Comparison of ENCODE assay signal across 7 mouse cellular contexts in the genomic region with DNA sequence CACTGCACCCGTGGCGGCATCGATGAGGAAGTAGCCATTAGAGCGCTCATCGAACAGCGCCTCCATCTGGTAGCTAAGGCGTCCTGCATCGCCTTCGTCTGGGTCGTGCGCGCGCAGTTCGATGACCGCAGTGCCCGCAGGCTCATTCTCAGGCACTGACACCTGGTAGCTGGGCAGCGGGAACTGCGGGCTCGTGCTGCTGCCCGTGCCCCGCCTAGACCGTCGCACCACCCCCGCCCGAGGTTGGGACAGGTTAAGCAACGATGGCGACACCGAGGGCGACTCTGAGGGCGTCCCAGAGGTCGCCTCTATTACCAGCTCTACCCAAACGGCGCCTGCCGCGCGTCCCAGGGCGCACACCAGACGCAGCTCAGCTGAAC. TPM values are rescaled to one million over a fixed set of nuclear protein-coding genes. Genes with fewer than 3 reads are reported as not detected.
A peak's percentile ranks its signal among the peaks of the same experiment; 100 is the strongest.
DNase-seq lines count a peak whose midpoint lies in the region; ATAC-seq lines count a peak whose summit lies in the region.

No protein-coding gene starts in this region.

- H3K4me1 ChIP-seq in forebrain, embryonic 13.5 days, result peaks cover 58% of the 10 kb centered on the region
- peaks cover 59% of the 10 kb centered on the region for H3K4me1 ChIP-seq in kidney, embryonic 15.5 days
- peaks cover 26% of the 10 kb centered on the region for H3K4me1 ChIP-seq in stomach, embryonic 15.5 days

- WGBS in forebrain, embryonic 13.5 days, result 2% methylated on average over 38 of the region's 38 CpGs
- 2% methylated on average over 38 of the region's 38 CpGs for WGBS in kidney, embryonic 15.5 days
- WGBS in stomach, embryonic 15.5 days, result 1% methylated on average over 38 of the region's 38 CpGs

- H3K27me3 ChIP-seq in forebrain, embryonic 13.5 days, result peaks cover 16% of the 10 kb centered on the region
- peaks cover 31% of the 10 kb centered on the region for H3K27me3 ChIP-seq in kidney, embryonic 15.5 days
- peaks cover 28% of the 10 kb centered on the region for H3K27me3 ChIP-seq in stomach, embryonic 15.5 days (replicated peaks)

- peak overlapping the region; percentile 80 for H3K9ac ChIP-seq in forebrain, embryonic 13.5 days
- peak overlapping the region; percentile 77 for H3K9ac ChIP-seq in kidney, embryonic 15.5 days
- peak overlapping the region; percentile 58; the same call in 1 of the 2 replicates for H3K9ac ChIP-seq in stomach, embryonic 15.5 days

- 0 out of 2 replicates have a peak, but pooled peaks have one; percentile 3 for ATAC-seq in forebrain, embryonic 13.5 days
- no peak for ATAC-seq in kidney, embryonic 15.5 days (replicated peaks; ENCODE audit: low FRiP score)
- no peak for ATAC-seq in stomach, embryonic 15.5 days (ENCODE audit: insufficient read depth, low FRiP score, low read depth)

- peaks cover 24% of the 10 kb centered on the region for H3K9me3 ChIP-seq in forebrain, embryonic 13.5 days (replicated peaks)
- peaks cover 7% of the 10 kb centered on the region for H3K9me3 ChIP-seq in kidney, embryonic 15.5 days (replicated peaks)
- H3K9me3 ChIP-seq in stomach, embryonic 15.5 days, result no peaks in the 10 kb centered on the region

- peak overlapping the region; percentile 82 for H3K4me2 ChIP-seq in forebrain, embryonic 13.5 days
- H3K4me2 ChIP-seq in kidney, embryonic 15.5 days, result peak overlapping the region; percentile 91
- H3K4me2 ChIP-seq in stomach, embryonic 15.5 days, result peak overlapping the region; percentile 89

- H3K36me3 ChIP-seq in forebrain, embryonic 13.5 days (ENCODE audit: poor library complexity, severe bottlenecking), result peaks cover 45% of the 10 kb centered on the region
- H3K36me3 ChIP-seq in kidney, embryonic 15.5 days, result peaks cover 21% of the 10 kb centered on the region
- peaks cover 13% of the 10 kb centered on the region for H3K36me3 ChIP-seq in stomach, embryonic 15.5 days

- peak; percentile 30 for DNase-seq in thymus, postnatal 25 days
- DNase-seq in thymus, postnatal 14 days, result no peak
- peak; percentile 41 for DNase-seq in lung, postnatal 25 days (ENCODE audit: low spot score)
- DNase-seq in spleen, postnatal 4 days (ENCODE audit: low spot score in 2 of 2), result no peak

- peak overlapping the region; percentile 74 for H3K4me3 ChIP-seq in forebrain, embryonic 13.5 days
- H3K4me3 ChIP-seq in kidney, embryonic 15.5 days (replicated peaks), result peak overlapping the region; percentile 72
- peak overlapping the region; percentile 58 for H3K4me3 ChIP-seq in stomach, embryonic 15.5 days (replicated peaks)

- peak overlapping the region; percentile 86 for H3K27ac ChIP-seq in forebrain, embryonic 13.5 days
- peak overlapping the region; percentile 93; the same call in 1 of the 2 replicates for H3K27ac ChIP-seq in kidney, embryonic 15.5 days
- peak overlapping the region; percentile 83; the same call in 1 of the 2 replicates for H3K27ac ChIP-seq in stomach, embryonic 15.5 days

RNA-seq across cellular contexts. Expression of a gene that starts 0.8 kb away (rescaled TPM):
- 6.6 and 7.1 TPM in 2 replicates for polyA plus RNA-seq in forebrain, embryonic 13.5 days (2015; fragmentation: Nextera tagmentation; extraction: Ambion mirVana)
- polyA plus RNA-seq in kidney, embryonic 15.5 days (2015; fragmentation: Nextera tagmentation; extraction: Ambion mirVana), result 3.7 and 3.9 TPM in 2 replicates
- 3.1 and 3.2 TPM in 2 replicates for polyA plus RNA-seq in stomach, embryonic 15.5 days (2015; fragmentation: Nextera tagmentation; extraction: Ambion mirVana)

RNA-seq across cellular contexts. Expression of a gene that starts 24.7 kb away (rescaled TPM):
- 30.1 and 31.6 TPM in 2 replicates for polyA plus RNA-seq in forebrain, embryonic 13.5 days (2015; fragmentation: Nextera tagmentation; extraction: Ambion mirVana)
- polyA plus RNA-seq in kidney, embryonic 15.5 days (2015; fragmentation: Nextera tagmentation; extraction: Ambion mirVana), result 14.1 and 17.4 TPM in 2 replicates
- 13.8 and 15.2 TPM in 2 replicates for polyA plus RNA-seq in stomach, embryonic 15.5 days (2015; fragmentation: Nextera tagmentation; extraction: Ambion mirVana)

Comparison
In these comparisons a context has a peak if more than half of its experiments do, and no peak if none do; other contexts are left out.
1. DNase-seq: peak in thymus, postnatal 25 days (single experiment) and lung, postnatal 25 days (single experiment); none in thymus, postnatal 14 days (single experiment) and spleen, postnatal 4 days (0 of 2).
2. Peak in every context shown above with its lines, with median percentiles within 50 percentile points of each other: H3K27ac ChIP-seq, H3K4me2 ChIP-seq, H3K4me3 ChIP-seq and H3K9ac ChIP-seq.